Mouse (Mus musculus): Measurements from ENCODE around the gene Vps72.

Gene Vps72

DNA sequence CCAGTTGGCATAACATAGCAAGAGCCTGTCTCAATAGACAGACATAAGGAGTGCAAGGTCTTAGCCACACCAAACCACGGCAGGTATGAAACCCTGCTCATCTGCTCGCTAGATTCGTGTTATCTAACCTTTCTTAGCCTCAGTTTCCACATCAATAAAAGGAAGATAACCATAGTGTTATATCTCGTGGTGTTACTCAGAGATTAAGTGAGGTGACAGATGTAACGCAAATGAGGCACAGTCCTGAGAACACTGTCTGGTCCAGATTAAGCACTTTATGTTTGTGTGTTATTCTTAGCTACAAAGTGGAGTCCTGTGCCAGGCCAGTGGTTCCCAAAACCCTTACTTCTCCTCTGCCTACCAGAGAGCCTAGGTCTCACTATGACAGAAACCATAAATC lies 54.0 kb downstream of the Vps72 start:
- no peak for DNase-seq (ENCODE audit: low spot score)

DNA sequence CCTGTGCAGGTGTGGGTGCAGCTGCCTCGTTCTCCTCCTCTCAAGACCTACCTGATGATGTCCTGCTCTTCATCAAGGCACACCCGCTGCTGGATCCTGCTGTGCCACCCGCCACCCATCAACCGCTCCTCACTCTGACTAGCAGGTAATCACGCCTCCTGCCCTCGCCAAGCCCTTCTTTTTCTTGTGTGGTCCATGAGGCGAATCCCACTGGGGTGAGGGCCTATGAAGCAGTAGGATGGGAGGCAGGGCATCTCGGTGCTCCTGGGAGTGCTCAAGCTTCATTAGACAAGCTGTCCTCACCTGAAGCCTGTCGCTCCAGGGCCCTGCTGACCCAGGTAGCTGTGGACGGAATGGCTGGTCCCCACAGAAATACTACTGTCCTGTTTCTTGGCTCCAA lies 59.2 kb downstream of the Vps72 start:
- DNase-seq (ENCODE audit: low spot score) = no peak

- no peak for DNase-seq (ENCODE audit: low spot score)
Observed at GRCm38 (mm10) chr3:95171105-95171504, 60.3 kb downstream of the Vps72 start.

Measured in T-cell, adult 2 months (primary cell).